Mouse (Mus musculus) cerebellum, adult 11 months (tissue): ENCODE results near the gene Gm136.
"Not testable (repeated sequence)": the region's sequence is repeated elsewhere in the genome, so short reads cannot be mapped to it uniquely, and the experiment has no call there.

Experiments
- DNase-seq: peaks from one replicate; pipeline ENCODE4 v3.0.0; 2022

Gm136 gene

GRCm38 (mm10) chr4:34756163-34756562 lies at the start of gene Gm136:
TSS of gene Gm136 (minus strand) at chr4:34756263.
- no peak for DNase-seq

GRCm38 (mm10) chr4:34801166-34802034 lies 45.3 kb upstream of the Gm136 start:
- no peak for DNase-seq

- DNase-seq = no peak
Measured at GRCm38 (mm10) chr4:34798005-34798404, 41.9 kb upstream of the Gm136 start.

- no peak for DNase-seq
Measured at GRCm38 (mm10) chr4:34797294-34797983, 41.4 kb upstream of the Gm136 start.

- no peak for DNase-seq
Measured at GRCm38 (mm10) chr4:34796294-34796693, 40.2 kb upstream of the Gm136 start.

- no peak for DNase-seq
Measured at GRCm38 (mm10) chr4:34786476-34786875, 30.4 kb upstream of the Gm136 start.

GRCm38 (mm10) chr4:34785646-34786045 lies 29.6 kb upstream of the Gm136 start:
- no peak for DNase-seq

- no peak for DNase-seq
Measured at GRCm38 (mm10) chr4:34784865-34785264, 28.8 kb upstream of the Gm136 start.

- no peak for DNase-seq
Measured at GRCm38 (mm10) chr4:34782730-34783129, 26.7 kb upstream of the Gm136 start.

GRCm38 (mm10) chr4:34777677-34778527 lies 21.8 kb upstream of the Gm136 start, which contains the start of gene Smim8:
TSS of gene Smim8 (minus strand) at chr4:34778423.
- DNase-seq = peak; percentile 88

- no peak for DNase-seq
Measured at GRCm38 (mm10) chr4:34771652-34772371, 15.7 kb upstream of the Gm136 start.

- DNase-seq = no peak
Measured at GRCm38 (mm10) chr4:34749236-34749635, 6.8 kb downstream of the Gm136 start.

- no peak for DNase-seq
Measured at GRCm38 (mm10) chr4:34734461-34734860, 21.6 kb downstream of the Gm136 start.

- DNase-seq = not testable (repeated sequence)
Measured at GRCm38 (mm10) chr4:34733415-34733814, 22.6 kb downstream of the Gm136 start.

- DNase-seq = peak; percentile 10
Measured at GRCm38 (mm10) chr4:34729851-34730341, 26.2 kb downstream of the Gm136 start, which contains the start of gene Cfap206. TSS of gene Cfap206 (minus strand) at chr4:34730206.

GRCm38 (mm10) chr4:34725710-34726109 lies 30.4 kb downstream of the Gm136 start:
- DNase-seq = not testable (repeated sequence)

- DNase-seq = no peak
Measured at GRCm38 (mm10) chr4:34724306-34724705, 31.8 kb downstream of the Gm136 start.

GRCm38 (mm10) chr4:34723186-34723585 lies 32.9 kb downstream of the Gm136 start:
- no peak for DNase-seq

GRCm38 (mm10) chr4:34720127-34720895 lies 35.8 kb downstream of the Gm136 start:
- DNase-seq = no peak

- no peak for DNase-seq
Measured at GRCm38 (mm10) chr4:34719421-34719820, 36.6 kb downstream of the Gm136 start.

- DNase-seq = no peak
Measured at GRCm38 (mm10) chr4:34715062-34715461, 41.0 kb downstream of the Gm136 start.
